Mouse (Mus musculus) right cerebral cortex, postnatal 10 days (tissue): ENCODE data around the gene Aipl1.
"Not testable (repeated sequence)": the region's sequence is repeated elsewhere in the genome, so short reads cannot be mapped to it uniquely, and the experiment has no call there.

ENCODE experiments used
- DNase-seq, 2 experiments: peaks; one replicate each; pipeline ENCODE4 v3.0.0; 2021; ENCODE audit warnings: low spot score in 2 of 2

The Aipl1 gene

GRCm38 (mm10) chr11:72016518-72017252 lies 20.6 kb downstream of the Aipl1 start:
- DNase-seq = no peak

GRCm38 (mm10) chr11:72014674-72015073 lies 22.6 kb downstream of the Aipl1 start:
- DNase-seq = no peak

DNA sequence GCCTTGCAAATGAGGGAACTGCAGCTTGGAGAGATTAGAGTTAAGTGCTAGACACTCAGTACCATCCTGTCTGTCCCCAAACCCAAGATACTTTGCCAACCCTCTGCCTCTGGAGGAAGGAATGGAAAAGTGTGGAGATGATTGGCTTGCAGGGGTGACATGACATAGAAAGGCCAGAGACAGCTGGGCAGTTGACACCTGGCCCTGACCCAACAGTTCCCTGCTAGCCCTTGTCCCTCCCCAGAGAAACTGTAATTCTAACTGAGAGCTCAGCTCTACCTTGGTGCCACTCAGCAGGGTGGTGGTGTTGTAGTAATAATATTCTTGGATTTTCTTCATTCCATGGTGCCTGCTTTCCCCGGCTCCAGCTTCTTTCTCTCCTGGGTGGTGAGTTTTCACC lies 25.4 kb downstream of the Aipl1 start:
- DNase-seq = no peak

DNA sequence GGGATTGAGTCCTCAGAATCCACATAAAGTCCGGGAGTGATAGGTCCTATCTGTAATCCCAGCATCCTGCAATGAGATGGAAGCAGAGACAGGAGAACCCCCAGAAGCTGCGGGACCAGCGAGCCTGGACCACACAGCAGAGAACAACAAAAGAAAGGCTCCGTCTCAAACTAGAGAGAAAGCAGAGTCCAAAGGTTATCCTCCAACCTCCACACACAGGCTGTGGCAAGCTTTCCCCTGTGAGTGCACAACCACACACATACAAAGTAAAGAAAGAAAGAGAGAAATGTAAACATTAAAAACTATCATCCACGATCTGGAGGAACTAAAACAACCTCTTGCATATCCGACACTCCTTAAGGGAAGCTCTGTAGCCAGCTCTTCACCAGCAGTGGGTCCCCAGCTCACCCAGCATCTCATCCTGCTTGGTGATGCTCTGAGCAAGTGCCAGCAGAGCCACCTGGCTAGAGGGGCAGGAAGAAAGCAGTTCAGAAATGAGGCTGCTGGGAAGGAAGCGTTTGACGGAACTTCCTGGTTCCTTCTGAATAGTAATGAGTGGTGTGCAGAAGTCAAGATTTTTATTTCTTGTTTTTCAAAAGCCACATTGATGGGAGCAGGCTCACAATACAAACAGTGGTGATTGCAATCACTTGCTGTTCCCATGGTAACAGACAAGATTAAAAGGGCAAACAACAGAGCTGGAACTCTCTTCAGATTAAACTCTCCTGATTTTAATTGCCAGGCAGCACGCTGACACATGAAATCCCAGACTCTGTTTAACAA lies 26.2 kb downstream of the Aipl1 start:
- peak in 1 of 2 experiments; percentile 47 for DNase-seq

GRCm38 (mm10) chr11:72010367-72010766 lies 26.9 kb downstream of the Aipl1 start:
- no peak for DNase-seq

- no peak for DNase-seq
Observed at GRCm38 (mm10) chr11:72005547-72005946, 31.8 kb downstream of the Aipl1 start.

- no peak for DNase-seq
Observed at GRCm38 (mm10) chr11:72003171-72003570, 34.1 kb downstream of the Aipl1 start.

DNA sequence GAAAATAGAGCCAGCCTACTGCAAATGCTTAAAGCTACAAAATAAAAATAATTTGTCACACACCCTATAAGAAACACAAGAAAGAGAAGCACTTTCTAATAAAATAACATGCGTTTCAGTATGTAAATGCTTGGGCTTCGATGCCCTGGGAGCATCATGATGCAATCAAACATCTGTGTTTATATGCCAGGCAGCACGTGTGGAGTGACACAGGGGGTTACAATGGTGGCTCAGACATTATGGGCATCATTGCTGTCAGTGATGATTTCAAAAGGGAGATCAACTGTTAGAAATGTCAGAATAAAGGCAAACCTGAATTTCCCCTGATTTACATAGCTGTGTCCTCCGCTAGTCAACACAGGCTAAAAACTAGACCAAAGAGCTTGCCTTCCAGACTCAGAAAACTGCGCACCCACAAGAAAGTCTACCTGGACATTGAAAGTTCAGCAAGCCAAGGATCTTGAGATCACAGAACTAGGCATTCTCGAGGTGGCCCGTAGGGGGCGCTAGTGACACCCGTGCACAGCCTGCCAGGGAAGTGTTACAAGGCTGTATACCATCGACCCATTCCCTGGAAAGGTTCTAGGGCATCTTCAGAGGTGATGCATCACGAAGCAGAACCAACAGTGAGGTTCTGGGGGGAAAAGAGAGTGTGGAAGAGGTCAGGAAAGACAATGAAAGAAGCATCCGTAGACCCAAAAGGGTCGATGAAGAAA lies 35.0 kb downstream of the Aipl1 start:
- DNase-seq = no peak

DNA sequence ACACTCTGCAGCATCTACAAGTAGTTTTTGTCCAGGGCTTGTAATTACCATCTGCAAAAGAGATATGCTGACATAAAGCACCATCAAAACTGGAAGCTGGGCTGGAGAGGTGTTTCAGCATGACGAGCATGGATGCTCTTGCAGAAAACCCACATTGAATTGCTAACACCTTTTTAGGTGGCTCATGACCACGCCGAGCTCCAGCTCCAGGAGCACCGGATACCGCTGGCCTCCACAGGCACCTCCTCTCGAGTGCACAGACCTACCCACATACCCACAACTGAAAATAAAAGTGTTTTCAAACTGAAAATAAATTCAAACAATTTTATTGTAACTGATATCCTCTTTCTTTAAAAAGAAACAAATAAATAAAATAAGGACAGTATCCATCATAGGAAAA lies 37.1 kb downstream of the Aipl1 start:
- no peak for DNase-seq

GRCm38 (mm10) chr11:71996805-71997204 lies 40.5 kb downstream of the Aipl1 start:
- peak; percentile 47 to 52 for DNase-seq

GRCm38 (mm10) chr11:71995968-71996511 lies 41.3 kb downstream of the Aipl1 start:
- DNase-seq = peak; percentile 73 to 78

DNA sequence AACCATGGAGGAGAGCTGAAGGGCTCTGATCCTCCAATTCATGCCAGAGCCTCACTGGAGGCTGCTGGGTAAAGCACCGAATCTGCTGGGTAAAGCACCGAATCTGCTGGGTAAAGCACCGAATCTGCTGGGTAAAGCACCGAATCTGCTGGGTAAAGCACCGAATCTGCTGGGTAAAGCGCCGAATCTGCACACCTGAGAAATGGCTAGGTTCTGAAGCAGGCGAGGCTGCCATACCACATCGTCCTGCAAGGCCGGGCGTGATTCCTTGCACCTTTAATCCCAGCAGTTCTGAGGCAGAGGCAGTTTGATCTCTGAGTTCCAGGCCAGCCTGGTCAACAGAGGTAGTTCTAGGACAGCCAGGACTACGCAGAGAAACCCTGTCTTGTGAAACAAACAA lies 44.9 kb downstream of the Aipl1 start:
- peak in 1 of 2 experiments; percentile 17 for DNase-seq

GRCm38 (mm10) chr11:71991541-71991940 lies 45.8 kb downstream of the Aipl1 start:
- DNase-seq = peak in 1 of 2 experiments; percentile 39

DNA sequence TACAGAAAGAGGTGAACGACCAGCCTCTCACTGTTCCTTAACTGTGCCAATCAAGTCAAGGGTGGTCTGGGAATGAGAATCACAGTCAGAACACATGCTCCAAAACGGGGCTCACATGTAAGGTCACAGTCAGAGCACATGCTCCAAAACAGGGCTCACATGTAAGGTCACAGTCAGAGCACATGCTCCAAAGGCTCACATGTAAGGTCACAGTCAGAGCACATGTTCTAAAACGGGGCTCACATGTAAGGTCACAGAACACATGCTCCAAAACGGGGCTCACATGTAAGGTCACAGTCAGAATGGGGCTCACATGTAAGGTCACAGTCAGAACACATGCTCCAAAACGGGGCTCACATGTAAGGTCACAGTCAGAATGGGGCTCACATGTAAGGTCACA lies 47.9 kb downstream of the Aipl1 start:
- DNase-seq = not testable (repeated sequence)

- DNase-seq = peak in 1 of 2 experiments; percentile 13
Observed at GRCm38 (mm10) chr11:71987159-71988150, 49.9 kb downstream of the Aipl1 start.

GRCm38 (mm10) chr11:71985783-71986182 lies 51.5 kb downstream of the Aipl1 start:
- no peak for DNase-seq

DNA sequence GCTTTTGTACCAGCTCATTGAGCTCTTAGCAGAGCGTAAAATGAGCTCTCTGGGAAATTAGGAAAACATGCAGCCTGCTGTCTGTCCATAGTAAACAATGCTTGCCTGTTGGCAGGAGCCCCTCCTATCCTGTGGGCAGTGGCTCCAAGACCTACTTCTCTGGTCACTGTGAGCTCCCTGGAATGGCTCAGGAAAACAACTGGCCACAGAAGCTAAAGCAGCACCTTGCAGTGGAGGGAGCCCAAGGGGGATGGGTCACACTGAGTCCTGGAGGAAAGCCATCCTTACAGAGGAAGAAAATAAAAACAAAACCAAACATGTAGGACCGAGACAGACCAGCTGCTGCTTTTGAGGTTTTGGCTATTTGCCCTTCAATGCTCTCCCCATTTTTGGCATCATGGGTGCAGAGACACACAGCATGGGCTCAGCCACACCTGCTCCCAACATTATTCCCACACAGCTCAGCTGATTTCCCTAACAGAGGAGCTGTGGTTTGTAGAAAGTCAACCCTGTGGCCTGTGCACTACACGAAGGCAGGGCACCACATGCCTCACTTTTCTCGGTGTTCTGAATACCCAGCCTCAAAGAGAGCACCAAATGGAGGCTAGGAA lies 52.1 kb downstream of the Aipl1 start:
- no peak for DNase-seq

- no peak for DNase-seq
Observed at GRCm38 (mm10) chr11:71984093-71984492, 53.2 kb downstream of the Aipl1 start.
